Mouse (Mus musculus) retina, postnatal 7 days (tissue): ENCODE data around the gene Fcor.

Experiments used
- DNase-seq: peaks from one replicate; pipeline ENCODE4 v3.0.0-alpha.2; 2012; ENCODE audit warnings: low read depth, low spot score

Gene Fcor

DNA sequence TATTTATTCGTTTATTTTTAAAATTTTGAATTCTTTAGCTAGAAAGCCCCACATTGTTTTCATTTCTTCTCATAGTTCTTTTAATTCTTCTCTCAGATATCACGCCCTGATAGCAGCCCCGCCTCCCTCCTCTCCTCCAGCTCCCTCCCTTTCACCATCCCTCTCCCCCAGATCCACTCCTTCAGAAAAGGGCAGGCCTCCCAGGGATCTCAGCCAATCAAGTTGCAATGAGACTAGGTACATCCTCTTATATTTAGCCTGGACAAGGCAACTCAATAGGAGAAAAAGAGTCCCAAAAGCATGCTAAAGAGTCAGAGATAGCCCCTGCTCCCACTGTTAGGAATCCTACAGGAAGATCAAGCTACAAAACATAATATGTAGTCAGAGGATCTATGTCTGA is 2.5 kb upstream of the Fcor start:
- no peak for DNase-seq

DNA sequence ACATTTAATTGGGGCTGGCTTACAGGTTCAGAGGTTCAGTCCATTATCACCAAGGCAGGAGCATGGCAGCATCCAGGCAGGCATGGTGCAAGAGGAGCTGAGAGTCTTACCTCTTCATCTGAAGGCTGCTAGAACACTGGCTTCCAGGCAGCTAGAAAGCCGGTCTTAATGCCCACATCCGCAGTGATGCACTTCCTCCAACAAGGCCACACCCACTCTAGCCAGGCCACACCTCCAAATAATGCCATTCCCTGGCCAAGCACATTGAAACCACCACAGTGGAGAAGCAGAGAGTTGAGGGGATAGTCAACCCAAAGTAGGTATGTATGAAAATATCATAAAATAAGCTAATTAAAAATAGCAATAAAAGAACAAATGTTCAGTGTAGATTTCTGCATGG is 1.8 kb downstream of the Fcor start:
- no peak for DNase-seq

DNA sequence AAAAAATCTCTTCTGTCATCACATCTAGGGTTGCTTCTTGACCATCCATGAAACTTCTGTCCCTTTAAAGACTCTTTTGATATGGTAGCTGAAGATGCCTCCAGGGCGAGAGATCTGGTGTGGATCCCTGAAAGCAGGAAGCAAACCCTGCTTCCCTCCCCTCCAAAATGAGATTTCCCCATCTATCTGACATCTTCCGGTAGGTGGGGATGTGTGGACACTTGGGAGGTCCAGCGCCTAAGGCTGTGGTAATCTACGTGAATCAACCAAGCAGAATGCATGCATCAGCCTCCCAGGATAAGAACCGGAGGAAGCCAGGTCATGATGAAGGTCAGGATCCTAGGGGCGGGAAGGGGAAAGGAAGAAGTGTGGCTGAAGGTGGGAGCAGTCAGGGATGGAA is 6.7 kb downstream of the Fcor start, which contains the start of gene Mcemp1:
Mcemp1 (plus strand) TSS at position 248 of the 400 bp plus-strand sequence.
- no peak for DNase-seq

DNA sequence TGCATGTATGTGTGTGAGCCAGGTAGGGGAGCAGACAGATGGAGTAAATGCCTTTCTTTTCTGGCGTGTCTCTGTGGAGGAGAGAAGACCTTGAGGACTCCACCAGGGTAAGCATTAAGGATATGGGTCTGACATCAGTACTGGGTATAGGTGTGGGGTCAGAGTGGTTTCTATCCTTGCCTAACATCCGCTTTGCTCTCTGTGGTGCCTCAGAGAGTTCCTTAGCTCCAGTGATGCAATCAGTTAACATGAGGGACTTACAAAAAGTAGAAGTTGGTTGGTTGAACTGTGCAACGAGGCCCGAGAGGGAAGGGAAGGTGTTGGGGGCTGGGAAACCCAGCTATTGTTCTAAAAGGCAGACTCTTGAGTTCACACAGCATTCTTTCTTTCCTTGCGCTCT is 7.8 kb downstream of the Fcor start:
- no peak for DNase-seq

DNA sequence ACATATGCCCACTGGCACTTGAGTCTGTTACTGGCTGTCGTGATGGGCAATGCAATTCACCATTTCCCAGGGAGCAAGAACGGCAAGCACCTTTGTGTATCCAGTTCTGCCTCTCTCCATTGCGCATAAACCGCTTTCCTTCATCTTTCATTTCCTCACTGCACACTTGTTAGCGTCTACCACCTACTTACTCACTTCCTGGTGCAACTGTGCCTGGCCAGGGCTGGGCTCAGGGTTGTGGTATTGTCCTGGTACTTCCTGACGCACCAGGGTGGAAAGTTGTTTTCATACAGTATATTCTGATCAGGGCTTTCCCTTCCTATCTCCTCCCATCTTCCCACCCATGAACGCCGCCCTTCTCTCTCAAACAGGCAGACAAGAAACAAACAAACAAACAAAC is 11.3 kb downstream of the Fcor start:
- DNase-seq = no peak

DNA sequence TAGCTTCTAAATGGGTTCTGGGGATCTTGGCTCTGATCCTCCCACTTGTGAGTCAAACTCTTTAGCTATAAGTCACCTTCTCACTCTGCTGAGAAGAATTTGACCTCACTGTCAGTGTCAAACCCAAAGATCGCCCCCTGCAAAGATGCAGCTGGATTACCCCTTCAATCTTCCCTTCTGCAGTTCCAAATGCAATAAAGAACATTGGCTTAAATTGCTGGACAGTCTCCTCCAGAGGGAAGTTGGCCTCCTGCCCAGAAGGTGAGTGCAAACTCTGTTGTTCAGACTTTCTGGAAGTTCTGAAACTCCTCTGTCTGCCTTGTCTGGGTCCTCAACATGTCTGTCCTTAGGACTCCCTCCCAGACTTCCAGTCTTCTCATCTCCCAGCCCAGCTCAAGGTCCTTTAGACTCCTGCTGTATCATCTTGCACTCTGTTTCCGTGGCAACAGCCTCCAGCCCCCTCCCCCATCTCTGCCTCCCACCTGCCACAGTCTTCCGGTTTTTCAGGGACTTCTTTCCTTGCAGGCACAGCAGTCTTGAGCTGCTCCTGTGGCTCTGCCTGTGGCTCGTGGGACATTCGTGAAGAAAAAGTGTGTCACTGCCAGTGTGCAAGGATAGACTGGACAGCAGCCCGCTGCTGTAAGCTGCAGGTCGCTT is 15.3 kb downstream of the Fcor start:
- DNase-seq = no peak

DNA sequence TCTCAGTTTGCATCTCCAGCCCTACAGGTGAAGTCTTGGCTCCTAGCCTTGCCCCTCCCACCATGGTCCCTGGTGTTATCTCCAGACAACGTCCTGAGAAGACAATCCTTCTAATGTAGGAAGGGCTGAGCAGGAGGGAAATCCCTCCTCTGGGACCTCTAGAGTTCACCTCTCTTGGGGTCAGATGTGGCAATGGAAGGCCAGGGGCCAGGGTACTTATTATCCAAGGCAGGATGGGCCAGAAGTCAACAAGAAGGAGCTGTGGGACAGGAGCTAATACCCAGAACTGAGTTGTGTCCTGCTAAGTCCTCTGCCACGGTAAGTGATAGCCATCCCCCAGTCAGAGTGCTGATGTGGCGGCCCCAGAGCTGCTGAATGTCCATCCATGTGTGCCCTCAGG is 16.6 kb downstream of the Fcor start, which contains the start of gene Retn:
Retn (plus strand) TSS at position 245 of the 400 bp plus-strand sequence.
- no peak for DNase-seq

DNA sequence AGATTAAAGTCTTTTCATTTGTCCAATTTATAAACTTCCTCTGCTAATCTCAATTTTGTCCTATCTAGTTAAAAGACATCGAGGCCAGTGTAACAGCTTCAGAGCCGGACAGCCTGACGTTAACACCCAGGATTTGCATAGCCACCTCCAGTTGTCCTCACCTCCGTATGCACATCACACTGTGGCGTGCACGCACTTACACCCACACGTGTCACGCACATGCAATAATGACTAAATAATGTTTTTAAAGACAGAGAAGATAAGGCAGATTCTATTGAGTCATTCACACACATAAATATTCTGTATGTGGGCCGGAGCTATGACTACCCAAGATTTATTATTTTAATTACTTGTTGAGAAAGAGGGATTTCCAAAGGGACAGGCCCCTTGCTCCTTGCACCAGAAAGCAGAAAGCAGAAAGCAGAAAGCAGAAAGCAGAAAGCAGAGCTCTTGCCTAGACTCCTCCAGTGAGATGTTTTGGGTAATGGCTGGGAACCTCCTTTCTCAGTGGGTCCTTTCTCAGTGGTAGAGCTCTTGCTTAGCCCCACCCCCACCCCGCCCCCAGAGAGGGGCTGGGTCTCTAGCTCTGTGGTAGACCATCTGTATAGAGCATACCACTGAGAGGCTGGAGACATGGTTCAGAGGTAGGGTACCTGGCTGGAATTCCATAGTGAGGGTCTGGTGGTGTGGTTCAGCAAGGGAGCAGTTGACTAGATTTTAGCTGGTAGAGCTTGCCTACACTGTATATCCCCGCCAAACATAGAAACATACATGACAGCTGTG is 17.2 kb downstream of the Fcor start:
- DNase-seq = no peak

DNA sequence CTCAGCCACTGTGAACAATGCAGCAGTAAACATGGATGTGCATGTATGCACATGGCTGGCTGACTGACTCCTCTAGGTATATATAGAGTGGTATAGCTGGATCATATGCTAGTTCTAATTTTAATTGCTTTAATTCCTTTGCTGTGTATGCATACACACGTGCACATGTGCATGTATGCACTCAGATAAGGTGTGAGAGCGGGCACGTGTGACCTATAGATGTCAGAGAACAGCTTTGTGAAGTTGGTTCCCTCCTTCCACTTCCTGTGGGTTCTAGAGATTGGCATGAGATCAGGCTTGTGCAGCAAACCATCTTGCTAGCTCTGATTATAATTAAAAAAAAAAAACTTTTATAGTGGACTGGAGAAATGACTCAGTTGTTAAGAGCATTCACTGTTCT is 19.3 kb downstream of the Fcor start:
- DNase-seq = no peak

DNA sequence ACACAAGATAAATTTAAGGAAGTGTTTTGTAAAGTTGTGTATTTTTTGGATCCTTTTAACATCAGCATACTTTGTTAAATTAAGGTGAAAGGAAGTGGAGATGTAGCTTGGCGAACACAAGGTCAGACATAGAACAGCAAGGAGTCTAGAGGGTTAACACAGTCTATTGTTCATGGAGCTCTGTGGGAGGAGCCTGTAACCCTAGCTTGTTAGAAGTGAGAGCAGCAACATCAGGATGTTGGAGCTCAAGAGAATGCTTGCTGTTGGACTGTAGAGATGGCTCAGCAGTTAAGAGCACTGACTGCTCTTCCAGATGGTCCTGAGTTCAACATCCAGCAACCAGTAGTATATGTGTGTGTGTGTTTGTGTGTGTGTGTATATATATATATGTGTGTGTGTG is 23.2 kb downstream of the Fcor start:
- DNase-seq = no peak

DNA sequence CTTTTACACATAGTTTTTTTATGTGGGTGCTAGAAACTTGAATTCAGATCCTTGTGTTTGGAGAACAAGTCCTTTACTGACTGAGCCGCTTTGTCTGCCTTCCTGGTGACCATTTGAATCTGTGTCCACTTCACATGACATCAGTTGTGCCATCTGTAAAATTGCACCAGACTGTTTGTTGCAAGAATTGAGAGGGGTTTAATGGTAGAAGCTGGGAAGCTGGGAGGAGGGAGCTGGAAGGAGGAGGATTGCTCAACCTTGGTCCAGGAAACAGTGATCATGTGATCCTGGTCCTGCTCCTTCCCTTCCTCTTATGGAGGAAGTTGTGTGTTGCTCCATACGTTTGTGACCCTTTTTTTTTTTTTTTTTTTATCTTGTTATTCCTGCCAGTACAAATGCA is 23.9 kb downstream of the Fcor start:
- no peak for DNase-seq

DNA sequence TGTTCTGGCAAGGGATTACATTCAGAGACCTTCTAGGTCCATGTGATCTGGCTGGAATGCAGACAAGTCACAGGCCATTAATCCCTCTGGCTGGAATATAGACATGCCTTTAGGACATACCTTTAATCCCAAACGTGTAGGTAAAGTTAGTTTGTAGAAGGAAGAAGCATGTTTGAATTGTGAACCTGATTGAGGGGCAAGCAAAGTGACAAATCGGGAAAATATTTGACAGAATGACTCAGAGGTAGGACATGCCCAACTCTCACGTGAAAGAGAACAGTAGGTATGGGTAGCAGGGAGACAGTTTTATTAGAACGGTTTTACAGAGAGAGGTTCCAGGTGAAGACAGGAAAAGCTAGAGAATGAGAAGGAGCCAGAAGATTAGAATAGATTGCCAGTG is 24.6 kb downstream of the Fcor start:
- no peak for DNase-seq

DNA sequence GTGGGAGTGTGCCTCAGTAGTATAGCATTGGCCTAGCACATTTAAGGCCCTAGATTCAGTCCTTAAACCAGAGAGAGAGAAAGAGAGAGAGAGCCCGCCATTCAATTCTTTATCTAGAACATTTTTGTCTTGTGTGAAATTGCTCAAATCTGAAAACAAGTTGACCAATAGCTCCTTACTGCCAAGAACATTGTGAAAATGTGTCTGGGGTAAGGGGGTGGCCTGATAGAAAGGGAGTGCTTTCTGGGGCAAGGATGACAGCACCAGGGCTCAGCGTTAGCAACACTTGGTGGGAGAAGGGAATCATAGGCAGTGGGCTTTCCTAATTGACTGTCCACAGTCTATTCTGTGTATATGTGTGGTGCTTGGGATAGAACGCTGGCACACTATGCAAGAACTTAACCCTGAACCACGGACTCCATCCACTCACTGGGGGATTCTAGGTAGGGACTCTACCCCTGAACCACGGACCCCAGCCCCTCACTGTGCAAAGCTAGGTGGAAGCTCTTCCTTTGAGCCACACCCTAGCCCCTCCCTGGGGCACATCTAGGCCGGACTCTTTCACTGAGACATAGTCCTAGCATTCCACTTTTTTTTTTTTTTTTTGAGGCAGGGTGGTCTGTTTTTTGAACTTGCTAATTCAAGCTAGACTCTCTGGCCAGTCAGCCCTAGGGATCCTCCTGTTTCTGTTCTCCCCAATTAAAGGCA is 25.2 kb downstream of the Fcor start:
- DNase-seq = no peak

DNA sequence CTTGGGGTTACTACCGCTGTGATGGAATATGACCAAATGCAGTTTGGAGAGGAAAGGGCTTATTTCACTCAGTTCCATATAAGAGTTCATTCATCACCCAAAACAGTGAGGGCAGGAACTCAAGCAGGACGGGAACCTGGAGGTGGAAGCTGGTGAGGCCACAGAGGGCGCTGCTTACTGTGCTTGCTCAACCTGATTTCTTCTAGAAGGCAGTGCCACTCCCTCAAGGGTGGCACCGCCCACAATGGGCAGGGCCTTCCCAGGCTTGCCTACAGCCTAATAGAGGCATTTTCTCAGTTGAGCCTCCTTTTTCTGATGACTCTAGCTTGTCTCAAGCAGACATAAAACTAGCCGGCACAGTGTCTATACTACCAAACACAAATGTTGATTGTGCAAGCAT is 26.4 kb downstream of the Fcor start:
- DNase-seq = no peak

DNA sequence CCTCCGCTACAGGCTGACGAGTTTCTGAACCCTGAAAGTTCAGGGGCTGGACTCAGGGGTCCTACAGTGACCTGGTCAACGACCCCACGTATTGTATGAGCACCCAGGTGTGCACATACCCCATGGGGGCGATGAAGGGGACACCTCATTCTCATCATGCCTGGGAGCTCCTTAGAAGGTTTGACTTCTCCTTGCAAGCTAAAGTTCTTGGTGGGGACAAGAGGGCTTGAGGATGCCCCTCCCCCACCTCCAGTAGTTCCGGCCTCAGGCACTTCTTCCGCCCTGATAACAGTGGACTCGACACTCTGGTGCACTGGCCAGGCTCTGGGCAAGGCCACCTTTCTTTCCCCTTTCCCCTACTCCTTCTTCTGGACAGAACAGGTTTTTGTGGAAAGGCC is 40.7 kb downstream of the Fcor start:
- DNase-seq = no peak

DNA sequence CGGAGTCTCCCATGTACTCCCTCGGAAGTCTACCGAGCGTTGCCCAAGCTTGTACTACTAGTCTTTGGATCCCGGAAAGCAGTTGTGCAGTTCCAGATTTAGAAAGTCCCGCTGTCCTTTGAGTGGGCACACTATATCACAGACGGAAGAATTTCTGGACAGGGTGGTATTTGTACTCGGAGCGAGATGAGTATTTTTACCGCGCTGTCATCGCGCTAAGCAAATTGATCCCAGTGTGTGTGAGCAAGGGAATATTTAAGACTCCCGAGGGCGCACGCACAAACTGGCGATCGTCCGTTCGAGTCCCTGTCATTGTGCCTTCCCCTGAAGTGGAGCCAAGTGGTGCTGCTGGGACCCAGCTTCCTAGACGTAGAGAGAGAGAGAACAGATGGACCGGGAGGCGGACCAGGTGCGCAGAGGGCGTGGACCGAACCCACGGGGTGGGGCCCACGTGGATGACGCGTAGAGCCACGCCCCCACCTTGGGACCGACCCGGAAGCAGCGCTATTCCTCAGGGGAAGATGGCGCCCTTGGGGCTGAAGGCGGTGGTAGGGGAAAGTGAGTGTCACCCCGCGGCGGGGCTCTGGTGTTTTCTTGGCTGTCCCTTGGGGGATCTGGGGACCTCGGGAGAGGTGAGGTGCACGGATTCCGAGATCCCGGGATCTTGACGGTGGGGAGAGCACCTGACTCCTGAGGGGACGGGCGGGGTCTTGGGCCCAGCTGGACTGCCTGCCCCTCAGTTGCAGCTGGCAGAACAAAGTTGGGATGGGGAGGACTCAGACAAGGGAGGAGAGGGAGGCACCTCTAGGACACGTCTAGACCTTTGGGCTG is 41.3 kb downstream of the Fcor start, which contains the start of gene Stxbp2:
Stxbp2 (plus strand) TSS at position 309 of the 831 bp plus-strand sequence.
- peak; percentile 45 for DNase-seq

DNA sequence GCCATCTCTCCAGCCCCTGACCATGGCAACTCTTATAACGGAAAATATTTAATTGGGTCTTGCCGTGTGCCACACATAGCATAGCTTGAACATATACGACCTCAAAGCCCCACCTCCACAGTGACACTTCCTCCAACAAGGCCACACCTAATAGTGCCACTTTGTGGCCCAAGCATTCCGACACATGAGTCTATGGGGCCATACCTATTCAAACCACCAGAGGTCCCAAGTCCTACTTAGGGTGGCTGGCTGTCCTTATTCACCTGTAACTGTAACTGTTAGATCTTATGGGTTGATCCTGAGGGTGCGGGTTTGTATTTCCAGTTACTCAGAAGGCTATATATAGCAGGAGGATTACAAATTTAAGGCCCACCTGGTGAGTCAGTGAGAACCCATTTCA is 44.1 kb downstream of the Fcor start:
- peak; percentile 23 for DNase-seq

DNA sequence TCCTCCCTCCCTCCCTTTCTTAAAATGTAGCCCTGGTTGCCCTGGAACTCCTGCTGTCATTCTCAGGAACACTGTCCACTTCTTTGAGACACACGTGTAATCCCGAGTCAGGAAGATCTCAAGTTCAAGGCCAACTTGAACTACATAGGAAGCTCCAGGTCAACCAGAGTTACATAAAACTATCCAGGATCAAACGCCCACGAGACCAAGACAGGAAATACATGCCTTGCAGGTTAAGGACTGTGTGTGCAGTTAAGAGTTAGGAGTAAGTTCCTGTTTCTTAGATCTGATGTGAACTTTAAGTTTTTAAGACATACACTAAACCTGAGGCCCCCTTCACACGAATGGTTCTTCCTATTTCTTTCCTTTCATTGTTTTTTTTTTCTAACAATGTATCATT is 45.2 kb downstream of the Fcor start:
- no peak for DNase-seq

DNA sequence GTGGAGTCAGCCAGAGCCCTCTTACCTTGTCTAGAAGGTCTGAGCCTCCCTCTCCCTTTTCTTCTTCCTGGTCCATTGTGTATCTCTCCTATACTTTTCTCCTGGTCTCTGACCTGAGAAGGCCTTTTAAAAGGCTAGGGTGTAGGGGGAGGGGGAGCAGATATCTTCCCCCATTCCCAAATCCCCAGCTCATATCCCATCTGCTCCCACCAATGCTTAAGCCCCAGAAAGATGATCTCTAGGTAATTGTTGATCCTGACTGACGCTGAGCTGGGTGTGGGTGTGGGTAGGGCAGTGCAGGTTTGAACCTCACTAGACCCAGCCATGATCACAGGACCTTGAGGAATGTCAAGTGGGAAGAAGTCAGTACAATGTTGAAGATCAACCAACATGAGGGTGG is 46.7 kb downstream of the Fcor start, which contains the start of gene Pcp2:
Pcp2 (minus strand) TSS at position 101 of the 400 bp plus-strand sequence.
- DNase-seq = no peak

DNA sequence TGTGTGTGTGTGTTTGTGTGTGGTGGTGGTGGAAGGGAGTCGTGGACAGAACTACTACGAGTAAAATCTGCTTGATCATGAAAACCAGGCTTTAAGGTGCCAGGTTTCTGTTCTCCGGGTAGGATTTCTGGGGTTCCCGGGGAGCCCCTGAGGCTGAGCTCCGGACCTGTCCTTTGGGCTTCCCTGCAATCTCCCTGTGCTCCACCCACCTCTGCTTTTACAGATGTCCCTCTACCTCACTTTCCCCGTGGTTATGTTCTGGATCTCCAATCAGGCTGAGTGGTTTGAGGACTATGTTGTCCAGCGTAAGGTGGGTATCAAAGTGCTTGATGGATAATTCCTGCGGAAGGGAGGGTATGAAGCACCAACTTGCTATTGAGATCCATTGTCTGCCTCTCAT is 50.0 kb downstream of the Fcor start:
- no peak for DNase-seq

DNA sequence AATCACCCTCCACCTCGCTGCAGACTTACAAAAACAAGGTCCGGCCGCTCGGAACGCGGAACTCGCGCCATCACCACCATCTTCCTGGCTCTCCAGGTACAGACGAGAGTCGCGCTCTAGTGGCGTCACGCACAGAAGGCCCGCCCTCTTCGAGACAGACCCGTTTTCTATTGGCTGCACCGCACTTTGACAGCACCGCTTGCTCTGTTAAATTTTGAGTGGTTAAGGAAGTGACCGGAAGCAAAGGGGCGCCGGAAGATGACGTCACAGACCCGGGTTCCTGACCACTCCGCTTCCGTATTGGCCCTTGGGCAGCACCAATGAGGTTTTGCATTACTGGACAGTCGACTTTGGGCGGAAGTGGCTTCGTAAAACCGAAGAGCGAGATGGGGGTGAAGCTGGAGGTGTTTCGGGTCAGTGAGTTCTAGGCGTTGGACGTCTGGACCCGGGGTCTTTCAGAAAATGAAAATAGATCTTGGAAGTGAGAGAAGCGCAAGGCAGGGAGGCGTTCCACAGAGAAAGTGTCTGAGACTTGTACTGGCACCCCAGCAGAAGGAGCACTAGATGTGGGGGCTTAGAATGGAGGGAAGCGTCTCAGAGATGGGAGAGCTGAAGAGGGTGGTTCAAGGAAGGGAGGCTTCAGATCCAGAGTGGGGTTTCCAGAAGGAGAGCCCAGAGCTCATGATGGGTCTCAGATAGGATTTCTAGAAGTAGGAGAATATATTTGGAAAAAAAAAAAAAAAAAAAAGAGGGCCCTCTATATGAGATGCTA is 50.8 kb downstream of the Fcor start, which contains the start of the genes Xab2 and Pet100:
Xab2 (minus strand) TSS at position 118 of the 772 bp plus-strand sequence.
Pet100 (plus strand) TSS at position 350 of the 772 bp plus-strand sequence.
- DNase-seq = peak; percentile 100
